Mouse (Mus musculus) layer of hippocampus, adult 9-11 months (tissue): Measurements from ENCODE around the gene Col18a1.

Experiments
- DNase-seq: peaks from one replicate; pipeline ENCODE4 v3.0.0; 2022

The Col18a1 gene

DNA sequence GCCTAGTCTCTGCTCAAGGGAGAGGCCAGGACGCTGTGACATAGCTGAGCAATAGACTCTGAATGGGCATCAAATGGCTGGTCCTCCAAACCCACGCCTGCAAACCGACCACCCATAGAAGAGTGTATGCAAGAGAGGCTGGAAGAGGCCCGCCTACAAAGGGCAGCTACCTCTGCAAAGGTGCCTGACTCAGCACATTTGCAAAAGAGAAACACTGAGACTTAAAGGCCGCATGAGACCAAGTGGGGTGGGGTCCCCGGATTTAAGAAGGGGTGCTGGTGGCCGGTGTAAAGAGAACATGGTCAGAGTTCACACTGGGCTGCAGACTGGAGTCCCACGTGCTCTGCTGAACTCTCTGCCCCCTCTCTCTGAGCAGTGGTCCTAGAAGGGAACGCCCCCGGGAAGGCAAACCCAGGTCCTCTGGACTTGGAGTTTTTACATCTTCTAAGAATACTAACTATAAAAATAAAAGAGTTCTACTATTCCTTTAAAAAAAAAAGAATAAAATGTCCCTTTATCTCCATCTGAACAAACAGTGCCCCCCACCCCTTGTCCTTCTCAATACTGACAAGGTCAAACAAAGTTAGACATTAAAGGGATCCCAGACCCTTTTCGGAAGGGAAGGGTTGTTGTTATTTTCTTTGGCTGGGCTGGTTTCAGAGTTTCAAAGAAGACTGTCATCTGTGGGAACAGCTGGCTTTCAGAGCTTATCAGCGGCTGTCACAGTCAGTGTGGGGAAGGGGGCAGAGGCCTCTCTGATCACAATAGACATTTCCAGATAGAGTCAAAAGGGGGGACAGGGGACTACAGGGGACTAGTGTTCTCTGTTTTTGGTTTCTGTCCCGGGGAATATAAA lies 32.2 kb downstream of the Col18a1 start:
- DNase-seq = no peak

DNA sequence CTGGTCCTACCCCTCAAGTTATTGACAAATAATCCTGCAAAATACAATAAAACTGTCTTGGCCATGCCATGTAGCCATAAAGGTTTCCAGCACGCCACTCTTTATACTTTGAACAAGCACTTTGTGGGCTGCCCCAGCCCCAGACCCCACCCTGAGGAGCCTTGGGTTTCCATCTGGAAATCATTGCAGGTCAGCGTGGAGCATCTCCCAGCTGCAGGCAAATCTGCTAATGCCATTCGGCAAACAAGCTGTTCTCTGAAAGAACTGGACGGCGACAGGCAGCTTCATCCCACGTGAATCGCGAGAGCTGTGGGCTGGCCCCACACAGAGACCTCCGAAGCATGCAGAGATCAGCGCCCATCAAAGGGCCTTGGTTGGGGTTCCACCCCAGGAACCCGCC lies 34.2 kb downstream of the Col18a1 start:
- no peak for DNase-seq

GRCm38 (mm10) chr10:77131536-77131935 lies 34.8 kb downstream of the Col18a1 start:
- no peak for DNase-seq

GRCm38 (mm10) chr10:77130561-77131240 lies 35.6 kb downstream of the Col18a1 start:
- peak; percentile 87 for DNase-seq

DNA sequence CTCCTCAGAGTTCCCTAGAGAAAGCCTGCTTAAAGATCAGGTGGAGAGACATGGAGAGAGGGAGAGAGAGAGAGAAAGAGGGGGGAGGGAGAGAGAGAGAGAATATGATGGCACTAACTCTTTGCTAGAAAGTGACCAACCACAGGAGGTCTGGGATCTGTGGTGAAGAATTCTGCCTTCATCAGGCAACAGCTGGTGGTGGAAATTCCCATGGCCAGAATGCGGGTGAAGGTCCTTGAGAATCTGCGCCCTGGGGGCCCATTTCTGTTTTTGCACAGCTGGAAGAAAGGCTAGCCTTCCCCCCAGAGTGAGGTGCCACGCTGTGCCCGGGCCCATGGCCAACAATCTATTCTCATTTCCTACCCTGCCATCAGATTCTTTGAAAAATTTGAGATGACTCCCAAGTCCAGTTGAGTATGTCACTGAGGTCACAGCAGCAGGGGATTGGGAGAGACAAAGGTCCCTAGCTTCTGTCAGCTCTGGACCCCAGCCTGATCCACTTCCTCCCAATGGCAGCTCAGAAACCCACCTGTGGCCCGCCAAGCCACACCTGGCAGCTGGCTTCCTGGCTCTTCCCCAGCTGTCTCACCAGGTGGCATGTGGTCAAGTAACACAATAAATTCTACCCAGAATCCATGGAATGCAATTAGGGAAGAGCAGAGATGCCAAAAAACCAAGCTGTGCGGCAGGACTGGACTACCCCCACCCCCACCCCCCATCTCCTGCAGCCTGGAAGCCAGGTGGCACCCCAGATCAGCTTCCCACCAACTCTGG lies 36.5 kb downstream of the Col18a1 start:
- DNase-seq = peak; percentile 13

DNA sequence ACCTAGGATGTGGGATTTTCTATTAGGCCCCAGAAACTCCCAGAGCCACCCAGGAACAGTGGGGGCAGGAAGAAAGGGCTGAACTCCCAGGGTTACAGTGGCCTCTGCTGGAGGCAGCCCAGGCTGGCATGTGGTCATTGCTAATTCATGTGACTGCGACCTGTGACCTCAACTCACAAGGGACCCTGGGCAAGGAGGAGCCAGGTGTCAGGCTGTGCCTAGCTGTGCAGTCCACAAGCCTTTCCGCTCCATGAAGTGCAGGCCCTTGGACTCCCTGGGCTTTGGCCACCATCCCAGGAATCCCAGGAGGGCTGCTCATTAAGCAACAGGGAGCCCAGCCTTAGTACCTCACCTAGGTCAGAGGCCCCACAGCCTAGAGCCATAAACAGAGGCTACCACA lies 38.4 kb downstream of the Col18a1 start:
- DNase-seq = no peak

DNA sequence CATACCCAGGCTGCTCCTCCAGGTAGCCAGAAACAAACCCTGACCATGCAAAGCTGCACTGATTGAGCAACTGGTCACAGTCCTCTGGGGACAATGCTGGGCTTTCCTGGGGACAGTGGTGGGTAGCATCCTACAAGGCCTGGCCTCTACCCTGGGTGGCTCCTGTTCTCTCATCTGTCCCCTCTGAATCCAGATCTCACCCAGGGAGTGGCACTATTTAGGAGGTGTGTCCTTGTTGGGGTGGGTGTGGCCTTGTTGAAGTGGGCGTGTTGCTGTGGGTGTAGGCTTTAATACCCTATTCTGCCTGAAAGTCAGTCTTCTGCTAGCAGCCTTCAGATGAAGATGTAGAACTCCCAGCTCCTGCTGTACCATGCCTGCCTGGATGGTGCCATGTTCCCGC lies 39.8 kb downstream of the Col18a1 start:
- DNase-seq = no peak

DNA sequence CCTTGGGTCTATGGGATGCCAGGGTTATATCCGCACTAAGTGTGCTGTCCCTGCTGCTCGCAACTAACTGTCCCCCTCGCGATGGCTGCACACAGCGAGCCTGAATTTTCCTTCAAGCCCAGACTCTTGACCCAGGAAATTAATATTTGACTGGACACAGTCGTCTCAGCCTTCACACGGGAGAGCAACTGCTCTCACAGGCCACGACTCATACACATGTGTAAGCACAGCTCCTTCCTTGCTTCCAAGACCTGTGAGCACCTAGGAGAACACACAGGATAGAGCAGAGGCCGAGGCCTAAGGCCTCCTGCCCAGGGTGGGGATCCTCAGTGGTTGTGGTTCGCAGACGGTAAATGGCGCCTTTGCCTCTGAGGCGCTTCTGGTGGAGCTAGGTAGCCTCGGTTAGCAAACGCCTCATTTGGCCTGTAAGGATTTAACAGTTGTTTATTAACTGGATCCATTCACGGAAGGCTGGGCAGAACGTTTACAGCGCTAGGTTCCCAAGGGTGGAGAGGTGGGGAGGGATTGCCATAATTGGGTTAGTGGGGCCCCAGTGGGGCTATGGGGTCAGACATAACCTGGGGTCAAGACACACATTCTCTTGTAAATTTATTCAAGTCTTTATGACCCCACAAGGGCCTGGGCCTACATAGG lies 41.1 kb downstream of the Col18a1 start:
- DNase-seq = no peak

DNA sequence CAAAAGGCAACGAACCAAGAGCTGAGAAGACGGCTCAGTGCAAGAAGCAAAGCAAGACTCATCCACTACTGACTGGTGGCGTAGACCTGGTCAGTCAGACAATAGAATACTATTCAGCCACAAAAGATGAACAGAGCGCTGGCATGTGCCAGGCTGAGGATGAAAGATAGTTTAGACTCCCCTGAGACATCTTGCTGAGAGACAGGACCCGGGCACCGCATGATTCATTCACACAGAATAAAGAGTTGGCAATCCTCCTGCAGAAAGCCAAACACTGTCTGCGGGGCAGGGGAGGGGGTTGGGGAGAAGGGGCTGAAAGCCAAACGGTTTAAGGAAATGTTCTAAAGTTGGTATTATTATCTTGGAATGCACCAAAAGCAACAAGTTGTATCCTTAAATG lies 42.4 kb downstream of the Col18a1 start:
- DNase-seq = no peak

DNA sequence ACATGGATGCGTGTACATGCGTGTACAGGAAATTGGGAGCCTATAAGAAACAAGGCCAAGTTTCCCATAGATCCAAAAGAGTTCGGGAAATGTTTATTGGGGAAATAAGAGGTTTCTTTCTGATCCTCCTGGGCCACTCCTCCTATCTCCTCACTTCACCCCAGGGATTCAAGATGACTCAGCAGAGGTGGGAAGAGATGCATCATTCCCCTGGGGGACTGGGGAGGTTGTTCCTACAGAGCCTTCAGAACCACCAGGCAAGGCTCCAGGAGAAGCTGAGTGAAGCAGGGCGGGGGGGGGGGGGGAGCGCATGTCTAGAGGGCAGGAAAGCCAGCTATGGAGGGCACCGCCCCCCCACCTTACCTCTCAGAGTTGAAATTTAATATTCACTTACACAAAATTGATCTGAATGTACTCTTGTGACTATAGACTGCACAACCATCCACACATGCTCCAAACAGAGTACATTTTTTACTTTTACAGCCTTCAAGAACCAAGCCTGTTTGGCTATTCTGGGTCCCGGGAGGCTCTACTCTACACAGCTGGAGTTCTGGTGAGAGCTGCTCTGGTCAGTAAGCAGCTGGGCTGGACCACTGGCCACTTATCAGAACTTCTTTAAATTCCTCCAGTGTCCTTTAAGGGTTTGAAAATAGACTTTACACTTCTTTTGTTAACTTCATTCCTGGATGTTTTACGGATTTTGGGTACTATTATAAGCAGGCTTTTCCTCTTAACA lies 44.9 kb downstream of the Col18a1 start:
- no peak for DNase-seq

GRCm38 (mm10) chr10:77120501-77120900 lies 45.8 kb downstream of the Col18a1 start:
- DNase-seq = no peak

GRCm38 (mm10) chr10:77119437-77119836 lies 46.9 kb downstream of the Col18a1 start:
- DNase-seq = no peak

GRCm38 (mm10) chr10:77118361-77118760 lies 48.0 kb downstream of the Col18a1 start:
- no peak for DNase-seq

DNA sequence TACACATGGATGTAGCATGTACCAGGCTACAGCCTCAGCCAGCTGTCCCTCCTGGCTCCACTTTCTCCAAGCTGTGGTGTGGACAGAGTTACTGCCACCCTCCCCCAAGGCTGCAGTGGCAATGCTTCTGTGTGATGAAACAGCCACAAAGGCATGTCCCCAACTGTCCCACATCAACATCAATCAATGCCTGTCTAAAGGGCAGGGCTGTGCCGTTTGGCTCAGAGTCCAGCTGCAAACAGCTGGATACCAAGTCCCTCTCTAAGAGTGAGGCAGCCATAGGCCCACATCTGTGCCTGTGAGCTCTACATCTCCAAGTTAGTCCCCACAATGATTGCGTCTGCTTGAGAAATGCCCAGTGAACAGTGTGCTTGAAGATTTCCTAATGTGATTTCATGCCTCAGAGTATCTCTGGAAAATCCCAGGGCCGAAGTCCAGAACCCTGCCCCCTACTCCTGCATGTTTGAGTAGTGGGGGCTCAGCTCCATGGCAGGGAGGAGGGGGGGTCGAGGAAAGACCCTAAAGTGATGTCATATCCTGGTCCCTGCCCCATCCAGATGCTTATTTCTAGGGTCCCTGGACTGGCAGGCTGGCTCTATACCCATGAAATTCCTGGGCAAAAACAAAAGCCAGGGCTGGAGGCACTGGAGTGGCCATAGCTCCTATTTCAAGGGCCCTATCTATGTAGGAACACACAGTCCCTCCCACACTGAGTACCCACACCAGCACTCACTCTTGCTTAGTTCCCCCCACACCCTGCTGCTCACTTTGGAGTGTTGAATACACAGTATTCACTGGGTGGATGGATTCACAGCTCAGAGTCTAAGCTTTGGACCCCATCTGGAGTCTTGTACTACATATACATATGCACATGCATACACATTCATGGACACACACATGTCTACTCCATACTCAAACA lies 49.6 kb downstream of the Col18a1 start:
- DNase-seq = no peak

GRCm38 (mm10) chr10:77113489-77114240 lies 52.7 kb downstream of the Col18a1 start:
- DNase-seq = no peak

- no peak for DNase-seq
Measured at GRCm38 (mm10) chr10:77111550-77112249, 54.6 kb downstream of the Col18a1 start.

DNA sequence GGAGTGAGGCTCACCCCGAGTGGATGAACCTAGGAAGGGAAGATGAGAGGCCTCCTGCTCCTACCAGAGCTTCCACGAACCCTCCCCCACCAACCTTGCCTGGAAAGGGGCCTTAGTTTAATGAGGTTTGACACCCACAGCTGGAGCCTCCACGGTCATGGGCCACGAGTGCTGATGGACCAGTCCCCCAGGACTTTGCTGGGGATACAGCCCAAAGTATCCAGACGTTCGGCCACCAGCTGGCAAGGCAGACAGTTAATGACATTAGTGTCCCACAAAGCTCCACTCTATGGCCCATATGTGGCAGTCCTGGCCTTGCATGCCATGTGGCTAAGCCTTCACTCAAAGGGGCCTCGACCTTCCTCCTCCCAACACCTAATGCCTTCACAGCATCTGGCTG lies 55.5 kb downstream of the Col18a1 start:
- no peak for DNase-seq

GRCm38 (mm10) chr10:77110010-77110409 lies 56.3 kb downstream of the Col18a1 start:
- no peak for DNase-seq

DNA sequence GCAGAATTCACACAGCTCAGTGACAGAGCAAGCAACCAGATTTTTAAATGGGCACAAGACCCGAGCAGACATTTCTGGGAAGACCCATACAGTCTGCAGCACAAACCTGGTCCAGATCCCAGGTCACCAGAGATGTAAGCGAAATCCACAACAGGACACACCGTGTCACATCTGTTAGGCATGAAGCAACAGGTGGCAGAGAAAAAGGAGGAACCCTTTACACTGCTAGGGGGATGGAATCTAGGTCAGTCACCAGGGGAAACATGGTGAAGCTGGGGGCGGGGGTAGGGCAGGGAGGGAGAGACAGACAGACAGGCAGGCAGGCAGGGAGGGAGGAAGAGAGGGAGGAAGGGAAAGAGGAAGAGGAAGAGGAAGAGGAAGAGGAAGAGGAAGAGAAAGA lies 58.2 kb downstream of the Col18a1 start:
- DNase-seq = no peak

- no peak for DNase-seq
Measured at GRCm38 (mm10) chr10:77104327-77104726, 62.0 kb downstream of the Col18a1 start.
